Mouse (Mus musculus) lung, adult 2 months (tissue): Measurements from ENCODE around the gene Arl3.

ENCODE experiments used
- CTCF ChIP-seq: fragments of 200-500 bp; IDR thresholded peaks from 2 replicates; pipeline ENCODE4 v1.5.1; 2011; ENCODE audit warnings: mild to moderate bottlenecking, low read length, control low read depth; ENCODE audit not compliant: insufficient read depth
- POLR2A ChIP-seq: fragments of 200-500 bp; IDR thresholded peaks from 2 replicates; pipeline ENCODE4 v1.6.1; 2011; ENCODE audit warnings: low read depth, mild to moderate bottlenecking, control low read depth, low read length, borderline replicate concordance; ENCODE audit errors: extremely low read depth

- no peak for TF ChIP-seq CTCF
- TF ChIP-seq POLR2A: no peak
Observed at GRCm38 (mm10) chr19:46502069-46502455, 70.9 kb downstream of the Arl3 start.
